Mouse (Mus musculus) cerebellum, adult 18-20 months (tissue): Measurements from ENCODE around the gene Sulf2.
A peak's percentile ranks its signal among the peaks of the same experiment; 100 is the strongest.

Experiments used
- DNase-seq, 2 experiments: peaks; one replicate each; pipeline ENCODE4 v3.0.0; 2021

The Sulf2 gene

DNA sequence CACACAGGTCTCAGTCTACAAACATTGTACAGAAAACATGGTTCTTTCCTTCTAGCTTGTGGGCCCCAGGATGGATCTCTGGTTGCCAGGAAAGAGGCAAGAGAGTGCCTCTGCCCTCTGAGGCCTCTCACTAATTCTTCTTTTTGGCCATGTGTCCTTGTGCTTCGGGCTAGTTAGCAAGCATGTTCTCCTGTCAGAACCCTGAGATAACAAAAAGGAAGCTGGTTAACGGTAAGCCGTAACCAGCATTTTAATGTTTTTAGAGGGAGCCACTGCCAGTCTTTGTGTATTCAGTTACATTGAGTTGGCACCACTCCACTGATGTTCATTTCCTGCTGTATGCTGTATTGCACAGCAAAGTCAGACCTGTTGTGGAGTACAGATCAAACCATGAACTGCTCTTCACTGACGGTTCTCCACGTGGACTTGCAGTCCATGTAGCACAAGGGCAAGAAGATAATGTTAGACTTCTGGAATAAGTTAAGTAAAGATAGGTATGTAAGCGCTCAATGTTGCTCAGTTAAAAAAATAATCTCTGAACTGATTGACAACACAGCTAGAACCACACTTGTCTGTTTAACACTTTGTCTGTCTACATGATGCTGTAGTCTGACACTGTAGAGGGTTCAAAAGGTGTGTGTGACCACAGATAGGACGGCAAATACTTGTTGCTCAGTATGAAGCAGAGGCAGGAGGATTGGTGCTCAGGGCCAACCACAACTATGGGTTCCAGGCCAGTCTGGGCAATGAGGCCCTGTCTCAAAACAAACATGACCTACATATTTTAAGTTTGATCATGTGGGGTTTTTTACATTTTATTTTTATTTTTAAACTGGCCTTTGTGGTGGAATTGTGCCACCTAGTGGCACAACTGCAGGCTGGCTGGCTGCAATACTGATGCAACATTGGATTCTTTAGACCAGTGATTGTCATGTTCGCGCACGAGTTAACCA lies 109.6 kb downstream of the Sulf2 start:
- peak in 1 of 2 experiments; percentile 26 for DNase-seq

DNA sequence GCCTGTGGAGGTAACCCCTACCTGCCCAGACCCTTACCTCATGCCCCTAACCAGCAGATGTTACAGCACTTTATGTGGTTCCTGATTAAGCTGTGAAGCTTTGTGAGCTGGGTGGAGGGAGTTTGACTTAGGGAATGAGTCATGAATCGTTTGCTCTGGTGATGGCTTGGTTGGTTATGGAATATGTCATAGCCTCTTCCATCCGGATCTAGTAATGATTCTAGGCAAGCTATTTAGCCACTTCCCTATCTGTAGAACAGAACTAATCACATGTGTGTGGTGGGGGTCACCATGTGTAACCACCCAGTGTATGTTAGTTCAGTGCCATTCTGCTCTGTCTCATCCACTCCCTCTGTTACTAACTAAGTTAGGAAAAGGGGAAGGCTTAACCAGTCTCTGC lies 110.5 kb downstream of the Sulf2 start:
- no peak for DNase-seq

DNA sequence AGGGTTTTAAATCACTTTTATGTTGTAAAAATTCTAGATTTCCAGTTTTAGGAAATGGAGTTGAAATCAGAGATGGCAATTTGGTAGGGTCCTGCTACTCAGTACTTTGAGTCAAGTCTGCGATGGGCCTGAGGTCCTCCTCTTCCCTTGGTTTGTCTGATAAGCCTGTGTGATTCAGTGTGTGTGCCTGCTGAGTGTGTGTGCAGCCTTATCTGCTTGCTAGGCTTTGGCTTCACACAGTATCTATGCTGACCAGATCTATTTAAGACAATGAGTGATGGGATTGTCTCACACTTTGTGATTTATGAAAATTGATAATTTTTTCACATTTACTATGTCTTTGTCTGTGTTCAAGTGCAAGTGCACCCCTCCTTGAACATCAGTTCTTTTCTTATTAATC lies 112.9 kb downstream of the Sulf2 start:
- no peak for DNase-seq

DNA sequence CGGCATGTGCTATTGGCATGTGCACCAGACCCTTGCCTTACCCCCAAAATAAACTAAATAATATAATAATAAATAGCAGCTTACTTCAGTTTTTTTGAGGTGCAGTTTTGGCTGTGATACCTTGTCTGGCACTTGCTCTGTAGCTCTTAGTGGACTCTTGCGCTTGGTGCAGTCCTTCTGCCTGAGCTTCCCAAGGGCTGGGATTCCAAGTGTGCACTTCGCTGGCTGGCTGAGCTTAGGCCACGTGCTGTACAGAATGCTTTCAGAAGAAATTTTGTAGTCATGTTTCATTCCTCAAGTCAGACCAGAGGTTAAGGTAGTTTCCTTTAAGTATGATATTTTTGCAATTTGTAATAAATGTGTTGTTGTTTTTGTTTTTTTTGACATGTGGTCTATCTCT lies 115.8 kb downstream of the Sulf2 start:
- DNase-seq, result no peak

DNA sequence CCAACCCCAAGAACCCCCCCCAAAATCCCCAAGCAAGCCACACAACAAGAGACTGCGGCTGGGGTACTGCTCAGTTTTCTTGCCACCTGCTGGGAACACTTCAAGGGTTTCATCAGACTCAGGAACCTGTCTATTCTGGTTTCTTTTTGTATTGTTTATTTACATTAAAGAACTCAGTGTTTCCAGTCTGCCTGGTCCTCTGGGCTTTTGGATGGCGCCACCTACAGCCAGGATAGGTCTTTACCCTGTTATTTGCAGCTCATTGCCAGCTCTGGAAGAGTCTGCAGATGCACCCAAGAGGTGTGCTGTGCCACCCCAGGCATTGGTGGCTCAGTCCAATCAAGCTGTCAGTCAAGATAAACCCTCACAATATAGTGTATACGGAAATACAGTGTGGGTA lies 119.7 kb downstream of the Sulf2 start:
- DNase-seq, result peak; percentile 30 to 34

DNA sequence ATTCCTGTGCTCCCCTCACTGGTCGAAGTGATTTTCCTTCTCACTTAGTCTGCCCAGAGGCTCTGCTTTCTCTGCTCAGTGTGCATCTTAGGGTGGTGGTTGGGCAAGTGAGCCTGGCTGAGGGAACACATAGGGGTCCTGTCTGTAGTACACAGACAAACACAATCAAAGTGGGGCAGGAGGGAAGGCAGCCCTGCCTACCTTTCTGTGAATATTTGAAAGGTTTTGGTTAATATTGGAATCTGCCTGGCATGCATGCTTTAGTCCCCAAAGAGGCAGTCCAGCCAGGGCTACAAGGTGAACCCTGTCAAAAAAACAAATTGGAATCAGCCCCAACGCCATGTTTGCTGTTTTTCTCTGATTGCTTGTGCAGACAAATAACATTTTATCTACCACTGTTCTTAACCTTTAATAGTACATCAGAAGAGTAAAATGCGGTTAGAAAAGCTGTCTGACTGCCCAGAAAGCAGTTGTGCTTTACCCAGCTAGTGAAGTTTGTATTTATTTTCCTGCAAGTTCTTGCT lies 120.4 kb downstream of the Sulf2 start:
- no peak for DNase-seq

DNA sequence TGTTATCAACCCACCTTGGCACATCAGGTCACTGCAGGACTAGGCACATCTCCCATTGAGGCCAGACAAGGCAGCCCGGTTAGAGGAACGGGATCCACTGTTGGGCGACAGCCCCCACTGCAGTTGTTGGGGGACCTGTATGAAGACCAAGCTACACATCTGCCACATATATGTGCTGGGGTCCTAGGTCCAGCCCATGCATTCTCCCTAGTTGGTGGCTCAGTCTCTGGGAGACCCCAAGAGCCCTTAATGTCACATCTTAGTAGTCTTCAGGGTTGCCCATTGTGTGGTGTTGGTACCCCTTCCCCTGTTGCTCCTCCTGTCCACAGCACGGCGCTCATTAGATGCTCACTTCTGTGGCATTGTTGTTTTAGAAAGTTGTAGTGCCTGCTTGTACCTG lies 122.8 kb downstream of the Sulf2 start:
- no peak for DNase-seq

DNA sequence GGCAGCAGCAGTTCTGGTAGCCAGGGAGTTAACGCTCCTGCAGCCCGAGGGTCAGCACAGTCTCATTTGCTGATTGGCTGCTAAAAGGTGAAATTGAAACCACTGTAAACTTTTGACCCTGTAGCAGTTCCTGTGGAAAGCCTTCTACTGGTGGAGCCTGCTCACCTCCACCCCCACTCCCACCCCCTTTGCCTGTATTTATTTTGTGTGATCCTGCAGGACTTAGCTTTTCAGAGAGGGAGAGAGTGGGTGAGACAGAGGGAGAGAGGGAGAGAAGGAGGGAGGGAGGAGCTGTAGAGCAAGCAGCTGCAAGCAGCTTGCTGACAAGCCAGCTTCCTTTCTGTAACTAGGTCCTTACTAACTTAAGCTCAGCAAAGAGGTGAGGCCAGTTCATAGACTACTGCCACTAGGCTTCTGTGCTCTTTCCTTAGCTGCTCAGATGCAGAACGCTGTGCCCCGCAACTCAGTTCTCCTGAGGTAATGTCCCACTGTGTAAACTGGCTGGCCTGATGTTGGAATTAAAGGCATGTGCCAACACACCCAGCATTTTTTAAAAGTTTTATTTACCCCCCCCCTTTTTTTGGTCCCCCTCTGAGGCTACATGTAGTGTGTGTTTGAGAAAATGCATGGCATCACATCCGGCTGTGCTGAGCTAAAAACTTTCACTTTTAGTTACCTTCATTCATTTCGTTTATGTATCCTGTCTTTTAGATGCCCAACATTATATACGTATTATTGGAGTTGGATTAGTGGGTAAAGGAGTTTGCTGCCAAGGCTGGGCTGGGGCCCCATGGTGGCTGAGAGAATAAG lies 124.1 kb downstream of the Sulf2 start:
- no peak for DNase-seq

DNA sequence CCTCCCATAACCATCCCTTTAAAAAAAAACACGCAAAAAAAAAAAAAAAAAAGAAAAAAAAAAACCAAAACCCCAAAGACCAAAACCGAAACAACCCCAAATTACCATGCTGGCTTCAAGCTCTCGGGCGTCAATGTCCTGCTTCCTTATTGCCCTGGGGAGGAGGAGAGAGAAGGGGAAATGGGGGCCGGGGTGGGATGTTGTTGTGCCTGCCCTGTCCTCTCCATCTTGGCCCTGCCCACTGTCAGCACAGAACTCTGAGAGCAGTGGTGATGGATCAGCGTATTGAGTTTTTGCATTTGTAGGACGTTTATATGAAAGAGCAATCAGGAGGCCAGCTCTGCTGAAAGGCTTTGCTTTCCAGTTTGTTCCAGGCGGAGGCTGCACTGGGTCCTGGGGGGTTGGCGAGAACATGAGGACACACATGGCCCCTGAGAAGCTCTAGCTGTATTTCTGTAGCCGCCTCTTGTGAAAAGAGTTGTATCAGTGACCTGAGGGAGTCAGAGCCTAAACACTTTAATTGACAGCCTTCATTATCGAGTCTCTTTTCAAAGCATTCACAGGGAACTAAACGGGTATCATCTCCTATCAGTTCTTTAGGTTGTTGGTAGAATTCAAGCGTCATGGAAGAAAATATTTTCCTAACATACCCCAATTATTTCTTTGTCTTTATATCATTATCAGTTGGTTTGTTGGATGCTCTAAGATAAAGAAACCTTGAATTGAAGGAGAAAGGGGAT lies 125.0 kb downstream of the Sulf2 start:
- DNase-seq, result no peak

DNA sequence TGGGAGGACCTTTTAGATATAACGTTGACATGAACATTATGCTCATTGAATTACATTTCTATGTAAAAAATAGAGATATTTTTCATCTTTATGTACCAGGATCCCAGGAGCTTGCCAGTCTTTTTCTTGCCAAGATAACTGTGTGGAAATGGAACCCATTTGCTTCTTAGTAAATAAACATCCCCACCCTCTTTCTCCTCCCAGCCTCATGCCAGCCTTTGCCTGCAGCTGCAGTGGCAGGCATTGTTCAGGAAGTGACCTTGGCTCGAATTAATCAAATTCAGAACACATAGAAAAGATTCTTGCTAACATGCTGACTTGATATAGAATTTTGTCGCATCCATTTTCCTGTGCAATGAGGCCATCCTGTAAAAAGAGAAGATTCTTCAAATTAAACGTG lies 126.2 kb downstream of the Sulf2 start:
- DNase-seq, result no peak

DNA sequence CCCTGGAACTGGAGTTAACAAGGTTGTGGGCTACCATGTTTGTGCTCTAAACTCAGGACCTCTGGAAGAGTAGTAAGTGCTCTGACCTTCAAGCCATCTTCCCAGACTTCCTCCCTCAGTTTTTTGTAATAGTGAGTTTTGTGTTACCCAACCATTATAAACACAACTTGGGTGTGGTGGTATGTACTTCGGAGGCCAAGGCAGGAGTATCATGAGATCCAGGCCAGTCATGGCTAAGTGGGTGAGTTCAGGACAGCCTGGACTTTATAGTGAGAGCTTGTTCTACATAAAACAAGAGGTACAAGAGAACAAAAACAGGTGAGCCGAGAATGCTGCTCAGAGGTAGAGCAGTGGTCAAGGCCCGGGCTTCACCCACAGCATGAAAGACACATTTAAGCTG lies 127.6 kb downstream of the Sulf2 start:
- no peak for DNase-seq

DNA sequence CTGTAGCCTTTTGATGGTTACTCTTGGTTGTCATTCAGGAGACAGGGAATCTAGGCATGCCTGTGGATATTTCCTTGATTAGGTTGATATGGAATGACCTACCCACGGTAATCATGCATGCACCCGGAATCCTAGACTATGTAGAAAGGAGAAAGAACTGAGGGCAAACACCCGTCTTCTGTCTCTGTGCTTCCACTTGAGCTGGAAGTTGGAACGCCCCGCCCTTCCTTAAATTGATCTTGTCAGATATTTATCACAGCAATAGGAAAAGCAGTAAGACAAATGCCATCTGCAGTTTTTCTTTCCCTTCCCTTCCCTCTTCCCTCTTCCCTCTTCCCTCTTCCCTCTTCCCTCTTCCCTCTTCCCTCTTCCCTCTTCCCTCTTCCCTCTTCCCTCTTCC lies 129.5 kb downstream of the Sulf2 start:
- no peak for DNase-seq

DNA sequence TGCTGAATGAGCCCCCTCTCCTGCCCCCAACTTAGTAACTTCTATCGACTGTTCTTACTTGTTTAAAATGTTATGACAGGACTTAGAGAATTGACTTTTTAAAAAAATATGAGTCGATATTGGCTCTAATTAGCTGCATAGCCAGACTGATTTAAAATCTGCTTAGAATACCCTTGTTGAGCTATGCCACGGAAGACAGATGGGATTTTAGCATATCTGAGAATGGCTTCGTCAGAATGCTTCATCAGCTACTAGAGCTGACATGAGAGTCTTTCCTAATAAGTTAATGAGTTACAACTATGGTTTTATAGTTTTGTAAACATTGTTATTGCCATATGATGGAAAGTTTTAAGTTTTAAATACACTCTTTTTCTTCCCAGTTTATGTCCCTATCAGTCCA lies 130.8 kb downstream of the Sulf2 start:
- no peak for DNase-seq

DNA sequence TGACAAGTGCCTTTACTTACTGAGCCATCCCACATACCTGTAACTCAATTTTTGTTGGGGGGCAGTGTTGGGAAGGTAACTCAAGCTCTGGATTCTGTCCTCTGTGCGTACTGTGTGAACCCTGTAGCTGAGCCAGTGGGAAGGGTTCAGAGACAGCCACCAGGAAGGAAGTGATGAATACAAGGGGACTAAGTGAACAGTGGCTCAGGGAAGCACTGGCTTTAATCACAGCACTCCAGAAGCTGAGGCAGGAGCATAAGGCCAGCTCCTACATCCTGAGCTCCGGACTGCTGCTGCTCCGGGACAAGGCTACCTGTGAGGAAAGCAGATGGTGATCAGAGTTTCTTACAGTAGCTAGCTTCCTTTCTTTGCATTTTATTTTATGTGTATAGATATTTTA lies 131.4 kb downstream of the Sulf2 start:
- DNase-seq, result no peak
